Mouse (Mus musculus): Measurements from ENCODE around the gene Ephx1. TPM values are rescaled to one million over a fixed set of nuclear protein-coding genes. Genes with fewer than 3 reads are reported as not detected.

The Ephx1 gene
- polyA plus RNA-seq, 1 experiment from 2014 or later: 6.0 TPM

DNA sequence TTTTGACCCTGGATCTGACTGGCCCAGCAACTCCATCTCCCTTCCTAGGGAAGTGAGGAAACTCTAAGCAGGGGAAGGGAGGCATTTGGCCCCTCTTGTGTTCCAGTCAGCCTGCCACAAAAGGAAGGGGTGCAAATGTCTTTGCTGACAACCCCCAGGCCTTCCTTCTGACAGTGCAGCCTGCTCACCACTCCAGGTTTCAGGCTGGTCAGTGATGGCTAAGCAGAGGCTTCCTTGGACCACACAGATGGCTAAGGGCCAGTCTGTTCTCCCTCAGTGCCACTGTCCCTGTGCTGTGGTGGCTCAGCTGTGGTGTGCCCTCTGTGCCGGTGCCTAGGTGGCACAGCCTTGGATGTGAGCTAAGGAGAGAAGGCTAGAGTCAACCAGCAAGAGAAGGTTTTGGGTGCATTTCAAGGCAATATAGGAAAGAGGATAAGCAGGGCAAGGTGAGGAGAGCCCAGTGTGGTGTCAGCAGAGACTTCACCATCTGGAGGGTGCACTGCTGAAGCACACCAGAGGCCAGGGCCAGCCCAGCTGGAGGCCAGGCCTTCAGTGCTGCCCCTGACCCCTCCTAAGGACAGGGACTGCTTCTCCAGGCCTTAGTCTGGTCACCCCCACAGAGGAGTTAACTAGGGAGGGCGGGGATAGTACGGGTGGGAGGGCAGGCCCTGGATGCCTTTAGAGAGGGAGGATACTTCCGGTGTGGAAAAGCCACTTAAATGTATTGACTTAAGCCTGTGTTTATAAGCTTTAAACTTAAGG is 10.4 kb downstream of the Ephx1 start:
- WGBS: 70% methylated on average over 4 of the region's 4 CpGs

DNA sequence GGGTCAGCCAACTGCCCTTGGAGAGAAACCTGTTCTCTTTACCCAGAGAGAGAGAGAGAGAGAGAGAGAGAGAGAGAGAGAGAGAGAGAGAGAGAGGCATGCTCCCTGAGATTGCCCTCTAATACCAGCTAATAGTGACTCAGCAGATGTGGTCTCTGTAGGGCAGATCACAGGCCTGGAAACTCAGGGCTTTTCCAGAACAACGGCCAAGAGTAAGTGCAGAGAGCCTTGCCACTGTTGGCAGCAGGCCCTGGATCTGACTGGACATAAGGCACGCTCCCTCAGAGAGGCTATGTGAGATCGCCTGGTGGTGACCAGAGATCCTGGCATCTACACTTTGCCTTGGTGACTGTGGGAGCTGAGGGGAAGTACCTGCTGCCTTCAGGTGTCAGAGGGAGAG is 10.9 kb downstream of the Ephx1 start:
- H3K36me3 ChIP-seq (replicated peaks): no peaks in the 10 kb centered on the region
- 84% methylated on average over 3 of the region's 3 CpGs for WGBS
- H3K27ac ChIP-seq: no peak overlapping the region
- no peak overlapping the region for H3K9ac ChIP-seq
- no peak overlapping the region for H3K4me2 ChIP-seq
- H3K4me1 ChIP-seq: no peaks in the 10 kb centered on the region
- H3K27me3 ChIP-seq (replicated peaks): no peaks in the 10 kb centered on the region
- H3K9me3 ChIP-seq: no peaks in the 10 kb centered on the region
- no peak overlapping the region for H3K4me3 ChIP-seq
- no peak for ATAC-seq (replicated peaks)

More for the DNA sequence above, 10.4 kb downstream of the Ephx1 start:
- Histone ChIP-seq H3K9me3 (no peaks in the 10 kb centered on the region), H3K36me3 (replicated peaks) (no peaks in the 10 kb centered on the region), H3K4me1 (no peaks in the 10 kb centered on the region), H3K4me3 (no peak overlapping the region), H3K9ac (no peak overlapping the region), H3K4me2 (no peak overlapping the region), H3K27me3 (replicated peaks) (no peaks in the 10 kb centered on the region), H3K27ac (no peak overlapping the region)
- ATAC-seq (replicated peaks): no peak

DNA sequence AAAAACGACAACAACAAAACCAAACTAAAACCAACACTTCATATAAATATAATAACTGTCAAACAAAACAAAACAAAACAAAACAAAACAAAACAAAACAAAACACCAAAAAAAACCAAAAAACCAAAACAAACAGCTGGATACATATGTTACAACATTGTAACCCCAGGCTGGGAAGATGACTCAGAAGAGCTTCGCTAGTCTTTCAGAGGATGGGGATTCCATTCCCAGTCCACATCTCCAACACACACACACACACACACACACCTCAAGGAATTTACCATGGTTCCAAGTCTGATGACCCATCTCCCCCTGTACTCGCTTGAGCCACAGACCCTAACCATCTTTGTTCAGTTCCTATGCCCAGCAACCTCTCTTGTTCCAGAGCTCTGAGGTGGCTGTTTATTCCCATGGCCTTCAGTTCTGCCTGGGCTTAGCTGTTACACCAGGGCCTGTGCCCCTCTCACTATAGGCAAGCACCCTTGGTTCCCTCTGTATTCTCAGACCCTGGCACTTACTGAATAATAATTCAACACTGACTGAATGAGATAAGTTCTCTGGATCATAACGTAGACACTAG is 11.6 kb downstream of the Ephx1 start:
- H3K27ac ChIP-seq: no peak overlapping the region
- no peaks in the 10 kb centered on the region for H3K9me3 ChIP-seq
- no peaks in the 10 kb centered on the region for H3K27me3 ChIP-seq (replicated peaks)
- H3K4me2 ChIP-seq: no peak overlapping the region
- H3K36me3 ChIP-seq (replicated peaks): no peaks in the 10 kb centered on the region
- no peak for ATAC-seq (replicated peaks)
- no peaks in the 10 kb centered on the region for H3K4me1 ChIP-seq
- no peak overlapping the region for H3K9ac ChIP-seq
- 88% methylated on average over 4 of the region's 4 CpGs for WGBS
- H3K4me3 ChIP-seq: no peak overlapping the region

DNA sequence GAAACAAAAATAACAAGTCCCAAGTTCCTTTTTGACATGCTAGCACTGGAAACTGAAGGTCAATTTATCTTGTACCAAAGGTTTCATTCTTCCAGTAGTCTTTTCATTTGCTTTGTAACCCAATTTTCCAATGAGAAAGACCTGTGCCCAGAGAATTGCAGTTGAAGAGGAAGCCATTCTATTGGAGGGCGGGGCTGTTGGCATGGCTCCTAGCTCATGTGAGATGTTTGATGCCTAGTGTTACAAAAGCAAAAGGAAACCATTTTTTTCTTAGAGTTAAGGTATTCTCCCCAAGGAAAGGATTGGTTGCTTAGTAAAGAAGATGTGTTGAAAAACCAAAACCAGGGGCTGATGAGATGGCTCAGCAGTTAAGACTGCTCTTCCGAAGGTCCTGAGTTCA is 12.4 kb downstream of the Ephx1 start:
- no peak overlapping the region for H3K4me3 ChIP-seq
- H3K9ac ChIP-seq: no peak overlapping the region
- H3K9me3 ChIP-seq: no peaks in the 10 kb centered on the region
- H3K27me3 ChIP-seq (replicated peaks): no peaks in the 10 kb centered on the region
- no peak for ATAC-seq (replicated peaks)
- no peaks in the 10 kb centered on the region for H3K4me1 ChIP-seq
- H3K36me3 ChIP-seq (replicated peaks): no peaks in the 10 kb centered on the region
- 92% methylated on average over 2 of the region's 2 CpGs for WGBS
- no peak overlapping the region for H3K4me2 ChIP-seq
- no peak overlapping the region for H3K27ac ChIP-seq

GRCm38 (mm10) chr1:181007831-181008230 is 12.9 kb downstream of the Ephx1 start:
- Histone ChIP-seq H3K4me2 (no peak overlapping the region), H3K27ac (no peak overlapping the region), H3K4me1 (no peaks in the 10 kb centered on the region), H3K36me3 (replicated peaks) (no peaks in the 10 kb centered on the region), H3K9ac (no peak overlapping the region), H3K4me3 (no peak overlapping the region), H3K27me3 (replicated peaks) (no peaks in the 10 kb centered on the region), H3K9me3 (no peaks in the 10 kb centered on the region)
- no peak for ATAC-seq (replicated peaks)
- 95% methylated on average over 6 of the region's 6 CpGs for WGBS

GRCm38 (mm10) chr1:181005331-181005730 is 15.4 kb downstream of the Ephx1 start:
- no peak overlapping the region for H3K27ac ChIP-seq
- H3K27me3 ChIP-seq (replicated peaks): no peaks in the 10 kb centered on the region
- no peak overlapping the region for H3K4me2 ChIP-seq
- no peak overlapping the region for H3K9ac ChIP-seq
- H3K9me3 ChIP-seq: no peaks in the 10 kb centered on the region
- H3K4me3 ChIP-seq: no peak overlapping the region
- 89% methylated on average over 8 of the region's 8 CpGs for WGBS
- no peaks in the 10 kb centered on the region; the same call in 1 of the 2 replicates for H3K4me1 ChIP-seq
- no peak for ATAC-seq (replicated peaks)
- H3K36me3 ChIP-seq (replicated peaks): no peaks in the 10 kb centered on the region

DNA sequence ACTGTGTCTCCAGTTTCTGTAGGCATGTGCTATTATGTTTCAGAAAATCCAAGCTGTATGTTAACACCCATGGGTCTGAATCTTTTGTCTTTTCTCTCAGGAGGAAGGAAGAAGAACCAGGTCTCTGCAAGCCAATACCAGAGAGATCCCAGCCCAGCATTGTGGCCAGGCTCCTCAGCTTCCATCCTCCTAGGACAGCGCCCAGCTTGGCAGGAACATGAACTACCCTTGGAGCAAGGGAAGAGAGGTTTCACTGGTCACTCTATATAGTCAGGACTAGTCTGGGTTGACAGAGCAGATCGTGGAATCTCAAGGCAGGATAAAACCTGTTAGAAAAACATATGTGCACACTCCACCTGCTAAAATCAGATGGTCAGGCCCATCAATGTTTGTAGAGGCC is 16.9 kb downstream of the Ephx1 start:
- Histone ChIP-seq H3K4me2 (no peak overlapping the region), H3K9ac (no peak overlapping the region), H3K27ac (no peak overlapping the region), H3K27me3 (replicated peaks) (no peaks in the 10 kb centered on the region), H3K4me3 (no peak overlapping the region), H3K36me3 (replicated peaks) (no peaks in the 10 kb centered on the region), H3K4me1 (no peaks in the 10 kb centered on the region; the same call in 1 of the 2 replicates), H3K9me3 (no peaks in the 10 kb centered on the region)
- 85% methylated on average over 2 of the region's 2 CpGs for WGBS
- no peak for ATAC-seq (replicated peaks)

GRCm38 (mm10) chr1:181001621-181002020 is 19.1 kb downstream of the Ephx1 start:
- Histone ChIP-seq H3K4me3 (no peak overlapping the region), H3K36me3 (replicated peaks) (no peaks in the 10 kb centered on the region), H3K9me3 (no peaks in the 10 kb centered on the region), H3K27ac (no peak overlapping the region), H3K9ac (no peak overlapping the region), H3K27me3 (replicated peaks) (no peaks in the 10 kb centered on the region), H3K4me2 (no peak overlapping the region), H3K4me1 (no peaks in the 10 kb centered on the region; the same call in 1 of the 2 replicates)
- WGBS: 92% methylated on average over 3 of the region's 3 CpGs
- no peak for ATAC-seq (replicated peaks)

- H3K27me3 ChIP-seq (replicated peaks): no peaks in the 10 kb centered on the region
- no peak overlapping the region for H3K4me3 ChIP-seq
- H3K27ac ChIP-seq: no peak overlapping the region
- H3K36me3 ChIP-seq (replicated peaks): no peaks in the 10 kb centered on the region
- no peak for ATAC-seq (replicated peaks)
- no peak overlapping the region for H3K4me2 ChIP-seq
- 93% methylated on average over 3 of the region's 3 CpGs for WGBS
- H3K9me3 ChIP-seq: no peaks in the 10 kb centered on the region
- no peak overlapping the region for H3K9ac ChIP-seq
- H3K4me1 ChIP-seq: no peaks in the 10 kb centered on the region; the same call in 1 of the 2 replicates
These were observed 19.5 kb downstream of the Ephx1 start for GRCm38 (mm10) chr1:181001217-181001616.

DNA sequence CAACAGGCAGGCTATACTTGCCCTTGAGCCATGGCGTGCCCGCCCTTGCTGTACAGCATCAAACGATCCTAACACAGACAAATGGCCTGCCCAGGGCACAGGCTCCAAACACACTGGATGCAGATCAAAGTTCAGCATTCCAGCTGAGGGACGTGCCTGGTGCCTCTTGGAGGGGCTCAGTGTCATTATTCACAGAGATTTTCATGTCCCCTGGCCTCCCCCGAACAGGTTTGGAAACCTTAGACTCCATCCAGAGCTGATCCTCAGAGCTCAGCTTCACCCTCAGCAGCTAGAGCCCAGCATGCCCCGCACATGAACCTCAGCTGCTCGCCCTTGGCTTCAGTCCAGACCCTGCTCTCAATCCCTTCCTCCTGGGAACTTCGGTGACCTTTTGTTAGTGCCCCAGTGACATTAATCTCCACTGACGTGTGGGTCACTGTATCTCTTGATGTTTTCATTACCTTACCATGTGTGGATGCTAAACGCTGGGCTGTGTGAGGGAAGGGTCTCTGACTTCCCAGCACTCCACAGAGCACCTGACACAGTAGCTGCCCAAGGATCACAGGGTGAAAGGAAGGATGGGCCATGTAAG is 20.1 kb downstream of the Ephx1 start:
- no peaks in the 10 kb centered on the region for H3K9me3 ChIP-seq
- no peak for ATAC-seq (replicated peaks)
- no peak overlapping the region for H3K4me2 ChIP-seq
- no peaks in the 10 kb centered on the region for H3K27me3 ChIP-seq (replicated peaks)
- no peak overlapping the region for H3K27ac ChIP-seq
- no peak overlapping the region for H3K4me3 ChIP-seq
- WGBS: 41% methylated on average over 10 of the region's 10 CpGs
- no peak overlapping the region for H3K9ac ChIP-seq
- no peaks in the 10 kb centered on the region; the same call in 1 of the 2 replicates for H3K4me1 ChIP-seq
- no peaks in the 10 kb centered on the region for H3K36me3 ChIP-seq (replicated peaks)

GRCm38 (mm10) chr1:180992142-180992541 is 28.6 kb downstream of the Ephx1 start:
- Histone ChIP-seq H3K27ac (no peak overlapping the region), H3K4me2 (no peak overlapping the region), H3K4me1 (0 out of 2 replicates have a peak, but pooled peaks cover 2% of the 10 kb centered on the region), H3K27me3 (replicated peaks) (no peaks in the 10 kb centered on the region), H3K9me3 (no peaks in the 10 kb centered on the region), H3K9ac (no peak overlapping the region), H3K36me3 (replicated peaks) (no peaks in the 10 kb centered on the region), H3K4me3 (no peak overlapping the region)
- 61% methylated on average over 3 of the region's 3 CpGs for WGBS
- no peak for ATAC-seq (replicated peaks)

- Histone ChIP-seq H3K4me3 (no peak overlapping the region), H3K4me1 (0 out of 2 replicates have a peak, but pooled peaks cover 2% of the 10 kb centered on the region), H3K27me3 (replicated peaks) (no peaks in the 10 kb centered on the region), H3K9me3 (no peaks in the 10 kb centered on the region), H3K4me2 (no peak overlapping the region), H3K36me3 (replicated peaks) (no peaks in the 10 kb centered on the region), H3K27ac (no peak overlapping the region), H3K9ac (no peak overlapping the region)
- 76% methylated on average over 3 of the region's 3 CpGs for WGBS
- no peak for ATAC-seq (replicated peaks)
These were observed 30.0 kb downstream of the Ephx1 start for GRCm38 (mm10) chr1:180990671-180991070.
